Mouse (Mus musculus) spleen, embryonic (tissue): Measurements from ENCODE around the gene Gab1.

Experiments used
- CTCF ChIA-PET: fragments of 350-600 bp; sonication (Branson Sonifier 250); formaldehyde crosslinking; loops from one replicate; lab custom pipeline; 2022; lab: Charles Lee

The Gab1 gene

DNA sequence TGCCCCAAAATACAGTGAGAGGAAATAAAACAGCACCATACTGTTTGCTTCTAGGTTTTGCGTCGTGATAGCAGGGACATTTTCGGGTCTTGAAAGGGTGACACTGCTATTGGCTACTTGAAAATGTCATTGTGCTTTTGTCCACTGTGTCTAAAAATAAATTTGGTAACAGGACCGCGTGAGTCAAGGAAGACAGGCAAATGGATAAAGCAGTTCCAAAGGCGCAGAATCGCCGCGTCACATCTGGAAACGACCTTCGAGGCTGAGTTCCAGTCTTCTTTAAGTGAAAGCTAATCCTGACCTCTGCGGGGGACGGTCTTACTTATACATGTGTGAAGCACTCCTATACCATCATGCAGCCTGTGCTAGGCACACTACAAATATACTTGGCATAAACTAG, 35.0 kb downstream of the Gab1 start:
- CTCF ChIA-PET: no interaction called here

DNA sequence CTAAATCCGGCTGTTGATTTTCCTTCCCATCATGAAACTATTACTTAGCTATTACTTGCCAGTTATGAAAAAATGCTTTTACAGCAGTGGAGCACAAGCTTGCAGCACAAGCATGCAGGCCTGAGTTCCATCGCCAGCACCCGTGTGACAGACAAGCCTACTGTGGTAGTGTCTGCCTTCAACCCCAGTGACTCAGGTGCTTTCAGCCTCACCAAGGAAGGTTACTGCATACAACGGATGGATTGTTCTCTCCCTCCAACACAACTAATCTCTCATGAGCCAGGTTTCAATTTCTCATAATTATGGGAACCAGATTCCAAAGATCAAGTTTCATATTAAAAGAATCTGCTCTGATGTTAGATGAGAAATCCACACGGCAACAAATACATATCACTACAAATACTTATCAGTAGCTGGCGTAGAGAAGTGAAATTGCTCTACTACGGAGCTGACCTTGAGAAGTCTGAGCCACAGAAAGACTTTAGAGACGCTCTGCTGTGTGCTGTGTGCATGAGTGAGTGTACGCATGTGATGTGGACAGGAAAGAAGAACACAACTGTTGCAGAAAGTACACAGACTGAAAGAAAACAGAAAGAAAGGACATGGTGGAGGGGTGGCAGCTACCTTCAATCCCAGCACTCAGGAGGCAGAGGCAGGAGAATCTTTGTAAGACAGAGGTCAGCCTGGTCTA, 36.4 kb downstream of the Gab1 start:
- CTCF ChIA-PET: interaction anchor here (0.7 kb wide), 1 partner anchor 107 kb away, joined by 4 read pairs; no protein-coding TSS in a partner anchor

DNA sequence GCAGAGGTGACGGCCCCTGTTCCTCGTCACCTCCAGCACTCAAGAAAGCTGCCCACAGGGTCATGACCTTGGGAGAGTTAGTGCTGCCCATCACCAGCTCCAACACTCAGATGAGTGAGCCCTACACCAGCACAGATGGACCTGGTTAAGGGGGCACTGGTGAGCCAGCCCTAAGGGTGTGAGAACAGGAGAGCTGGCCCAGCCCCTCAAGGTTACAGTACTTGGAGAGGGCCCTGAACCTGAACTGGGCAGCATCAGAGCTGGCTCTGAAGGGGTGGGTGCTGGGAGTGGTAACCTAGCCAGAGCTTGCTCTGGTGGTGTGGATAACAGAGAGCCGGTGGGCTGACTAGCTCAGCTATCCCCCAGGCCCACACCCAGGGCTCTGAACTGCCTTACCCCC, 37.8 kb downstream of the Gab1 start:
- CTCF ChIA-PET: no interaction called here

DNA sequence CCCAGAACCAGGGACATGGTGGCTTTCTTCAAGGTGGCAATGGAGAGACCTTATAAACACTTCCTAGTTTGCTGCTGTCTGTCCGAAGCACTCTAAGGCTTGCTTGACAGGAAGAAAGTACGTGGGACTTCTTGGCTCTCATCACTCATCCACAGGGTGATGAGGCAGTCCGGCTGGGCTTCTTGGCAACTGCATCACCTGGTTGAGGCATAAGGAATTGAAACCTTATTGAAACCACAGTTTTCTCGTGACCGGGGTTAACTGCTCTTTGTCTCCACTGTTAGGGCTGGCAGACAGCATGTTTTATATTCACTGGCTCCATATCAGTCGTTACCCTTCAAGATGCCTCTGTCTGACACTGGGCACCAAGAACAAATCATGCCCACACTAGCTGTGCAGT, 40.2 kb downstream of the Gab1 start:
- CTCF ChIA-PET: no interaction called here

GRCm38 (mm10) chr8:80838199-80838598, 42.1 kb downstream of the Gab1 start:
- CTCF ChIA-PET: no interaction called here

GRCm38 (mm10) chr8:80835401-80835800, 44.9 kb downstream of the Gab1 start:
- CTCF ChIA-PET: no interaction called here

- CTCF ChIA-PET: no interaction called here
Measured at GRCm38 (mm10) chr8:80834443-80834842, 45.9 kb downstream of the Gab1 start.

- CTCF ChIA-PET: no interaction called here
Measured at GRCm38 (mm10) chr8:80832534-80832933, 47.8 kb downstream of the Gab1 start.

- CTCF ChIA-PET: no interaction called here
Measured at GRCm38 (mm10) chr8:80831876-80832524, 48.3 kb downstream of the Gab1 start.

DNA sequence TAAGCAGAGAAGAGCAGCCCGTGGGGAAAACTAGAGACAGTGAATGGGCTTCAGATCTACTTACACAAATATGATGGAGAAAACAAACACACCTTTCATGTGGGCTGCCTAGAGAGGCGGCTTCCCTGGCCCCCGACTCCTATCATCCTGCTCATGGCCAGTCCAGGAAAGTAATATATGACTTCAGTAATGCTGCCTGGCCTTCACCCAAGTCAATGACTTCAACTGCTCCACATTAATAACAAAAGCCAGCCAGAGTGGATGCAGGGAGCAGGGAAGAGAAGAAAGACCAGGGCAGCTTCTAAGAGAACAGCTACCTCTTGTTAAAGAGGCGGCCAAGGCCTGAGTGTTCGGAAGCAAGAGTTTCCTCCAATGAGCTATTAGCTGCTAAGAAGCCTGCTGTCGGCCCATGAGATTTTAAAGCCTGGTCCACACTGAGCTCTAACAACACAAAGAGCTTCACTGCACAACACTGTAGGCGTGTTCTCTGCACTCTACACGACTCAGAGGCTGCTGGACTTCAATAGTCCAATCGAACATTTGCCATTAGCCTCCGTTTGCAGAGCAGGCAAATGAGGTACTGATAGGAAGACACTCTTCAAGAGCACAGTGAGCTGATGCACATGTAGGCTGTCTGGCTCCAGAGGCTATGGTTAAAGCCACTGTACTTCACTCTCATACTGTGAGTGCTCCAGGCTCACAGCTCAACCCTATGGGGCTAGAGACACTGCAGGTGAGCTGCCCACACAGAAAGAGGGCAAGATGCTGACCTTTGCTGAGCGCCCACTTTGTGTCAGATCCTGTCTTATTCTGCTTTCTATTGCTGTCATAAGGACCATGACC, 49.4 kb downstream of the Gab1 start:
- CTCF ChIA-PET: no interaction called here

DNA sequence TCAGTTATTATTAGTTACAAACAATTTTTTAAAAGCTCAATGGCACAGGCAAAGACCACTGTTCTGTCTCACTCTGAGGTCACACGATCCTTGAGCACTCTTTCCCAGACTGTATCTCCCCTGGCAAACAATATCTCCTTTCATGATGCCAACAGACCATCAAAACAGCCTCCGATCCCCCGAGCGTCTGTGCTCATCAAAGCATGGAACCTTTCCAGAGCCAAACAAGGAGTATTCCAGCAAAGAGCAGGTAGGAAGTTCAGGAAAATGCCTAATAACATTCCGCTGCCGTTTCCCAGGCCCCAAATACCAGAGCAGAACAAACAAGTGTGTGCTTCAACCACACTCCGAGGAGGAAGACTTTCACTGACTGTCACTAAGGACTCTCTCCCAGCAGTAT, 50.2 kb downstream of the Gab1 start:
- CTCF ChIA-PET: no interaction called here

DNA sequence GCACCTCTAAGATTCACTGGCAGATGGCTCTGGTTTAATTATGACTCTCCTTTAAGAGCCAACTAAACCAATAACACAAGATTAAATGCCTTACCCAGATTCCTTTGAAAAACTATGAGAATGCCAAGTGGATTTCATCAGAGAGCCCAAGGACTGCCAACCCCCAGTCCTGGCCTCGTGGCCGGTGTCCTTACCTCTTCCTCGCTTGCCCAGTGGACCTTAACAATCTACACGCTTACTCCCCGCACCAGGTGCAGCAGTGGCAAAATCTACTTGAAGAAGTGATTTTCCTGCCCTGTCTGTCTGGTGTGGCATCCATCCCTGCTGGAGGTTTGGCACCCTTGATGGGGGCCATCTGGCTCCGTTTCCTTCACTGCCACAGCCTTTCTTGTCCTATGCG, 53.3 kb downstream of the Gab1 start:
- CTCF ChIA-PET: interaction anchor here (0.6 kb wide), 1 partner anchor 1079 kb away, joined by 4 read pairs; no protein-coding TSS in a partner anchor

- CTCF ChIA-PET: no interaction called here
Measured at GRCm38 (mm10) chr8:80825136-80825535, 55.2 kb downstream of the Gab1 start.

DNA sequence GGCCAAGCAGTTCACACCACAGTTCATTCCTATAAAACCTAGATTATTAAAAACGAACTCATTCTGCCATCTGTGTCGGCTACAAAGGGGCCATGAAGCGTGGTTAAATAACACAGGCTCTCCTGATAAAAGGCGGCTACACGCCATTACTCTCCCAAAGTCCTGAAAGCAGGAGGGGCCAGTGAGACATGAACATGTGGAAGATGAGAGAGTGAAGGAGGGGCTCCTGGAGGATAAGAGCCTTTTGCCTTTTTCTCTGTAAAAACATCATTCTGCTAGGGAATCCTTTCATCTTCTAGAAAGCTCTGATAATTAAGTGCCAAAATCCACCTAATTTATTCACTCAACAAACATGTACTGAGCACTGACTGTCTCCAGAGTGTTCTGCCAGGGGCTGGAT, 55.9 kb downstream of the Gab1 start:
- CTCF ChIA-PET: no interaction called here

DNA sequence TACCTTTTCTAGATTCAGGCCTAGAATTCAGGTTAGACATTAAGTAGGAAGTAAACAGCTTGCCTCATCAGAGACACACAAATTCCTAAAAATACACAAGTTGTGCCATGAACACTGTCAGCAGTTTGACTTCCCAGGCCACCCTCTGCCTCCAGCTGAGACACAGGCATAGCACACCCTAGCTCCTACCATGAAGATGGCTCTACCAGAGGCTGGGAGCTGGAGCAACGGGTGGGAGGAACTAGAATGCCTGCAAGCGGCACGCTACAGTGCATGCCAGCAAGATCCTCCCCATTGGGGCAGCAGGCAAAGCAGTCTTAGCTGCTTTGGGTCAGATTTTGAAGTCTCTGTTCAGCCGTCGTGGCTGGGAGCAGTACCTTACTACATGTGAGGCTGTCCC, 57.1 kb downstream of the Gab1 start:
- CTCF ChIA-PET: no interaction called here

DNA sequence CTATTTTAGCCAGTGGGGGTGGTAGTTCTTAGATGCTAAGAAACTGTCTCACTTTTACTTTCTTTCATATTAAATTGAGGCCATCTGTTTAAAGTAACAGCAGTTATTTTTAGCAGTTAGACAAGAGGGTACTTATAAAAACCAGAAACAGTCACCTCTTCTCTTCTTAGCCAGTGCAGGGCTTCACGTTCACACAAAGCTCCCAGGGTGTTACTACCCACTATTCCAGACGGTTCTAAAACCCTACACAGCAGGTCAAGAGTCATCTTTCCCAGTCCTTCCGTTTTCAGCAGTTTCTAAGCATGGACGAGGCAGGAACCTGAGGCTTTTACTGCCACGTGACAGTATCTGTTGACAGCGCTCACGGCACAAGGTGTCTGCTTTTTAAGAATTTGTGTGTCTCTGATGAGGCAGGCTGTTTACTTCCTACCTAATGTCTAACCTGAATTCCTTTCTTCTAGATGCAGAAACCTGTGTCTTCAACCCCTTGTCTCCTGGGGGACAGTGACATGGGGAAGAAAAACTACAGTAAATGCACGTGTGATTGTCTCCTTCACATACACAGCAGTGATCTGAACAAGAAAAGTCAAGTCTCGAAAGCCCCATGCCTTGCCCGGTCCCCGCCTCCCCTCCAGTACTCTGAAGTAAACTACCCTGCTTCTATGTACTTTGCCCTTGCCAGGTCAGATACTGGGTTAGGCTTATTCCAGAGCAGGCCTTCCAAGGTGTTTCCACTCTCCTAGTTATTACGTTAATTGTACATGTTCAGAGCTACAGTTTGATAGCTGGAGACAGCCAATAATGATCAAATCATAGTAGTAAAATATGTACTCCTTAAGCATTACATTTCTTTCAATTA, 58.7 kb downstream of the Gab1 start:
- CTCF ChIA-PET: interaction anchor here (0.6 kb wide), 1 partner anchor 15 kb away, joined by 9 read pairs; no protein-coding TSS in a partner anchor

- CTCF ChIA-PET: no interaction called here
Measured at GRCm38 (mm10) chr8:80818978-80819377, 61.3 kb downstream of the Gab1 start.

GRCm38 (mm10) chr8:80817065-80817464, 63.3 kb downstream of the Gab1 start:
- CTCF ChIA-PET: no interaction called here

- CTCF ChIA-PET: no interaction called here
Measured at GRCm38 (mm10) chr8:80815179-80815578, 65.1 kb downstream of the Gab1 start.

GRCm38 (mm10) chr8:80814087-80814791, 66.1 kb downstream of the Gab1 start:
- CTCF ChIA-PET: no interaction called here

DNA sequence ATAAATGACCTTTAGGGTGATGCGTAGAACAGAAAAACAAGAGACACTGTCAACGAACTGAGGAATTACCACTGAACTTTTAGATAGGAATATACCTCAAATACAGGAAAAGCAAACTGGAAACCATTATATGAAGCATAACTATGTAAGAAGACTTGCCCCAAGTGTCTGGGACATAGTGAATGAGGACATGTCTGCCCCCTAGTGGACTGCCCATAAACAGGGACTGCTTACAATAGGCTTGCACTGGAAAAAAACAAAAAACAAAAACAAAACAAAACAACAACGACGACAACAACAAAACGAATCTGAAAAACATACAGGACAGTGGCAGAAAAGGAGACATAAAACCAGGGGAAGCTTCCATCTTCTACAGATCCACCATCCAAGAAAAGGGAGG, 66.9 kb downstream of the Gab1 start:
- CTCF ChIA-PET: no interaction called here
